ENCODE assay signal across 17 mouse cellular contexts in the genomic region with DNA sequence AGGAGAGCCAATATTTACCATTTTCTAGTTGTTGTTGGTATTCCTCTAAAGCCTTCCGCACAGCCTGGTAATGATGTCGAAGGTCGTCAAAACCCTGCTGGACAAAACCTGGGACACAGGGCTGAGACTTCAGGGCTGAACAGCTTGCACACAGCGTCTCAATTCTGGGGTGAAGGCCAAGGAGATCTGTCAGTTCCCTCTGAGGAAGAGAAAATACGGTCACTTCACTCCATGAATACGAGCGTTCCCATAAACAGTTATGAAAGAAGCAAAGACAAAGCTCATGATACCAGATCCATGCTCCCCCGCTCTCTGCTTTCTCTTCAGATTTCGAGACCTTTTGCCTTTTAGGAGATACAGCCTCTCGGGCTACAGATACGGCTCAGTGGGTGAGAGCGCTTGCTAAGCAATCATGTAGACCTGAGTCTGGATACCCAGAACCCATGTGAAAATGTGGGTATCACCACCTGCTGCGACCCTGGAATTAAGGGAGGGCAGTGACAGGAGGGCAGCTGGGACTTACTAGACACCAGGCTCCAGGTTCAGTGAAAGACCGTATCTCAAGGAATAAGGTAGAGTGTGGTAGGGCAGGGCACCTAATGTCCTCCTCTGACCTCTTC.
A peak's percentile ranks its signal among the peaks of the same experiment; 100 is the strongest.
DNase-seq lines count a peak whose midpoint lies in the region.
"Had no signal": no experiment of that assay in that cellular context is flagged by ENCODE, and none has a peak within 500 bp of the region (broad histone marks: within the 10 kb centered on the region; RNA-seq: fewer than 3 reads in every experiment).

No protein-coding gene starts in this region.

- DNase-seq in heart, adult 11 months = peak; percentile 81
- DNase-seq in heart, postnatal 10 days = no peak
- peak; percentile 64 for DNase-seq in cerebellum, adult 11 months
- peak; percentile 88 for DNase-seq in cerebellum, adult 9-10 months
- peak; percentile 64 to 69 for DNase-seq in cerebellum, postnatal 36 days
- no peak for DNase-seq in right cerebral cortex, postnatal 10 days (ENCODE audit: low spot score in 2 of 2)
- no peak for DNase-seq in spleen, adult 12 weeks (ENCODE audit: low spot score)
- DNase-seq: adrenal gland, postnatal 14 days; heart, postnatal 4 days; kidney, adult 8-10 months; kidney, postnatal 4 days; liver; lung, embryonic 14.5 days; lung, postnatal 14 days; midbrain, embryonic 14.5 days; right cerebral cortex, postnatal 14 days; thymus, postnatal 36 days had no signal

- intact Hi-C loops in heart, postnatal 10 days (cut with DNase I) = no loop called here

Comparison
In these comparisons a context has a peak if more than half of its experiments do, and no peak if none do; other contexts are left out.
1. DNase-seq: peak in heart, adult 11 months (single experiment), cerebellum, adult 11 months (single experiment), cerebellum, adult 9-10 months (single experiment) and cerebellum, postnatal 36 days (2 of 2); none in heart, postnatal 10 days (0 of 2), right cerebral cortex, postnatal 10 days (0 of 2) and spleen, adult 12 weeks (single experiment).